Mouse (Mus musculus) kidney, embryonic 14.5 days (tissue): Measurements from ENCODE around the gene Plxna4. TPM values are rescaled to one million over a fixed set of nuclear protein-coding genes. Genes with fewer than 3 reads are reported as not detected.

Source experiments
- ATAC-seq: fragments of 200-750 bp; cut with Nextera tagmentation; 2 replicates; pipeline ENCODE4 v1.8.0; 2017; ENCODE audit warnings: moderate number of reproducible peaks, mild to moderate bottlenecking, moderate TSS enrichment, moderate library complexity; ENCODE audit not compliant: low FRiP score, low TSS enrichment
- H3K27ac ChIP-seq: fragments of 300-500 bp; sonication (generic); 2 replicates; pipeline ENCODE4 v1.5.1; 2014; ENCODE audit warnings: low read depth, mild to moderate bottlenecking, low read length, moderate library complexity, mixed read lengths
- H3K27me3 ChIP-seq: fragments of 300-500 bp; sonication (generic); 2 replicates; pipeline ENCODE4 v1.6.1; 2014; ENCODE audit warnings: mild to moderate bottlenecking, low read length; ENCODE audit not compliant: control insufficient read depth, insufficient read depth
- H3K36me3 ChIP-seq: fragments of 300-500 bp; sonication (generic); 2 replicates; pipeline ENCODE4 v1.6.1; 2014; ENCODE audit warnings: low read length, mixed read lengths; ENCODE audit not compliant: control insufficient read depth, insufficient read depth
- H3K4me1 ChIP-seq: fragments of 300-500 bp; sonication (generic); 2 replicates; pipeline ENCODE4 v1.6.1; 2014; ENCODE audit warnings: low read length, mixed read lengths; ENCODE audit not compliant: control insufficient read depth, insufficient read depth
- H3K4me2 ChIP-seq: fragments of 300-500 bp; sonication (generic); replicated peaks from 2 replicates; pipeline ENCODE4 v1.6.1; 2014; ENCODE audit warnings: low read depth, mild to moderate bottlenecking, low read length
- H3K4me3 ChIP-seq: fragments of 300-500 bp; sonication (generic); 2 replicates; pipeline ENCODE4 v1.5.1; 2014; ENCODE audit warnings: mild to moderate bottlenecking, low read length
- H3K9ac ChIP-seq: fragments of 300-500 bp; sonication (generic); 2 replicates; pipeline ENCODE4 v1.6.1; 2014; ENCODE audit warnings: low read depth, mild to moderate bottlenecking, low read length, moderate library complexity
- H3K9me3 ChIP-seq: fragments of 300-500 bp; sonication (generic); 2 replicates; pipeline ENCODE4 v1.6.1; 2016; ENCODE audit warnings: low read length; ENCODE audit not compliant: control insufficient read depth
- WGBS: fragments of 180-500 bp; shearing (Covaris S2); extraction: QIAGEN DNeasy Blood & Tissue Kit; methylation state at CpG from one replicate; pipeline ENCODE4 v1.1.7; 2014; 5-methylcytosine and 5-hydroxymethylcytosine counted together
- polyA plus RNA-seq: library from polyadenylated mRNA; unstranded; fragments of >200 nt; fragmentation: Nextera tagmentation; extraction: Ambion mirVana; gene quantifications from 2 replicates; pipeline ENCODE4 v1.2.1, GENCODE M21; 2014

Plxna4 gene
- polyA plus RNA-seq, 1 experiment from 2014 or later, result 1.2 TPM

DNA sequence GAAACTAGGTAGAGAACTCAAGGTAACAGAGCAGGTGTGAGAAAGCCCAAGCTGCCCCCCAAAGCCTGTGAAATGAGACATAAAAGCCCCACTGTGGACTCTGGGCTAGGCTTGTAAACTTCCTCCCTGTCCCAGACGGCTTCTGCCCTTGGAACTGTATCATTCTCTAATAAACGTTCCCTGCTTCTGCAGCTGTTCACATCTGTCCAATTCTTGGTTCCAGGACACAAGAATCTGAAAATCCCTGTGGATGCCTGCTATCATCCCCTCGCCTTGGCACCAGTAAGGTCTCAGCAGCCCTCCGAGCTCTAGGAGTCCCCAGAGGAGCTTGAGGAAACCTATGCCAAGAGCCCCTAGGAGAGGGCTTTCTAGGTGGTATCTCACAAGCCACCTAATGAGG, 383.7 kb downstream of the Plxna4 start:
- ATAC-seq, result no peak
- H3K36me3 ChIP-seq, result no peaks in the 10 kb centered on the region
- H3K27me3 ChIP-seq, result no peaks in the 10 kb centered on the region
- WGBS, result 71% methylated on average over 4 of the region's 4 CpGs
- H3K4me3 ChIP-seq, result no peak overlapping the region
- no peaks in the 10 kb centered on the region for H3K9me3 ChIP-seq
- H3K9ac ChIP-seq, result no peak overlapping the region
- no peak overlapping the region for H3K27ac ChIP-seq
- H3K4me1 ChIP-seq, result no peaks in the 10 kb centered on the region
- no peak overlapping the region for H3K4me2 ChIP-seq

DNA sequence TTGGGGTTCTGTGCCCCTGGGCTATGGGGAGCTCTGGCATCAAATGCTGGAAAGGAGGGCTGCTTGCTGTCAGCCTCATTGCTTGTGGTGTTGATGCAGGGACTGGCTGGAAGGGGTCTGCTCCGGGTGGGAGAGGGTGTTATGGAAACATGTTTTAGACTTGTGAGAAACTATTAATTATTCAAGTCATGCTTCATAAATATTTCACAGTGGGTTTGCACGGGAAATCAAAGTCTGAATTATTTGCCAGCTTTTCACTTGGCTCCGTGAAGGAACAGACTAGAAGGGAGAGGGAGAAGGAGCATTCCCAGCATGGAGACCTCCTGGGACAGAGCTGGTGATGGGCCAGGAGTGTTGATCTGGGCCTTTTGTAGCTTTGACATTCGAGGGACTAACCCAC, 384.6 kb downstream of the Plxna4 start:
- ATAC-seq, result no peak
- Histone ChIP-seq H3K9ac (no peak overlapping the region), H3K4me3 (no peak overlapping the region), H3K36me3 (no peaks in the 10 kb centered on the region), H3K27ac (no peak overlapping the region), H3K27me3 (no peaks in the 10 kb centered on the region), H3K4me2 (no peak overlapping the region), H3K9me3 (no peaks in the 10 kb centered on the region), H3K4me1 (no peaks in the 10 kb centered on the region)
- WGBS, result 27% methylated on average over 4 of the region's 4 CpGs

DNA sequence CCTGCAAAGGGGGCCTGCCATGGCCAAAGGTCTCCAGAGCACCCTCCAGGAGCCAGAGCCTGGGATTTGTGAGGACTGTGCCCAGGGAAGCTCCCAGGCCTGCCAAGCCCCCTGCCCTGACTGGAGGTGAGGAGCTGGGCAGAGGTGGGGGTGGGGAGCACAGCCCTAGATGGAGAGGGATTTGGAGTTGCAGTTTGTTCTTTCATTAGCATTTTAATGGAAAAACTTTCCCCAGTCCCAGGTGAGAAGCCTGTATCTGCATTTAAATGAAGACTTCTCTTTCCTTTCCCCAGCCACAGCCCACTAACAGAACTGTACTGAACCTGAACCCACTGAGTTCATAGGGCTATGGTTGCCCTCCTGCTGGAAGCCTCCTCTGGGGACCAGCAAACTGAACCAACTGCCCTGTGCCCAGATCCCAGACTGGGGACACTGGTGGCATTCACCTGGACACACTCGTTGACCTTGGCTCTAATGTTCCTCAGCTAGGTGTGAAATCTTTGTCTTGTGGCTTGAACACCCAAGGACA, 385.3 kb downstream of the Plxna4 start:
- H3K4me3 ChIP-seq, result no peak overlapping the region
- H3K4me2 ChIP-seq, result no peak overlapping the region
- no peak for ATAC-seq
- H3K27ac ChIP-seq, result no peak overlapping the region
- H3K27me3 ChIP-seq, result no peaks in the 10 kb centered on the region
- H3K4me1 ChIP-seq, result no peaks in the 10 kb centered on the region
- H3K9ac ChIP-seq, result no peak overlapping the region
- 71% methylated on average over 1 of the region's 1 CpGs for WGBS
- no peaks in the 10 kb centered on the region for H3K9me3 ChIP-seq
- H3K36me3 ChIP-seq, result no peaks in the 10 kb centered on the region

DNA sequence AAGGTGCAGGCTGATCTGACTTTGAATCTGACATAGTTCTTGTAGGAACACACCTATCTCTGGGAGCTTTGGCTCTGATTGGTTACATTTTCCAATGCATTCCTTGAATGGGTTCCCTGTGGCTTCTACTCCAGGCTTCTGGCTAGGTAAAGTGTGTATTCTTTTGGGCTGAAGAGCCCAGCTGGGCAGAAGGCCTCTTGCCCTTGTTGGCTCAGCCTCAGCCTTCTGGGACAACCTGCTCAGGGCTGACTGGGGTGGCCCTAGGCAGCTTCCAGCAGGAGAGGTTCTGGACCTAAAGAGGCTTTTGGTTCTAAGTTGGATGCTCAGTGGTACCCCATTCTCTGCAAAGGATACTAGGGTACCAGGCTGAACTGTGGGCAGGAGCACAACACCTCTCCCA, 386.5 kb downstream of the Plxna4 start:
- no peaks in the 10 kb centered on the region for H3K36me3 ChIP-seq
- H3K9ac ChIP-seq, result no peak overlapping the region
- H3K4me1 ChIP-seq, result no peaks in the 10 kb centered on the region
- H3K9me3 ChIP-seq, result no peaks in the 10 kb centered on the region
- H3K27me3 ChIP-seq, result no peaks in the 10 kb centered on the region
- no peak overlapping the region for H3K27ac ChIP-seq
- H3K4me3 ChIP-seq, result no peak overlapping the region
- H3K4me2 ChIP-seq, result no peak overlapping the region
- no peak for ATAC-seq

DNA sequence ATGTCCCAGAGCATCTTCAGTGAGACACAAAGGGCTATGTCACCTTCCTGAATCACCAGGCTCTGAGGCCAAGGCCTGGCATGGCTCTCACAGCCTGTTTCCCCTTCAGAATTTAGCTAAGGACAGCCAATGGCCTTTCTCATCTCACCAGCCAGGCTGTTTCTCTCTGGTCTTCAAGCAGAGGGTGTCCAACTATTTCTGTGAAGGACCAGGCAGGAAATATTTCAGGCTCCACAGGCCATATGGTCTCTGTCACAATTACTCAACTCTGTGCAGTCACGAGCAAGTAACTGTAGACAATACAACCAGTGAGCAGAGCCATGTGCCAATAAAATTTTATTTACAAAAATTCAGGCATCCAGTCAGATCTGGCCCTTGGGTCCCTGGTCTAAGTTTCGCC, 388.4 kb downstream of the Plxna4 start:
- WGBS, result 64% methylated on average over 2 of the region's 2 CpGs
- Histone ChIP-seq H3K27ac (no peak overlapping the region), H3K4me2 (no peak overlapping the region), H3K9me3 (no peaks in the 10 kb centered on the region), H3K9ac (no peak overlapping the region), H3K4me1 (no peaks in the 10 kb centered on the region), H3K4me3 (no peak overlapping the region), H3K27me3 (no peaks in the 10 kb centered on the region), H3K36me3 (no peaks in the 10 kb centered on the region)
- no peak for ATAC-seq

DNA sequence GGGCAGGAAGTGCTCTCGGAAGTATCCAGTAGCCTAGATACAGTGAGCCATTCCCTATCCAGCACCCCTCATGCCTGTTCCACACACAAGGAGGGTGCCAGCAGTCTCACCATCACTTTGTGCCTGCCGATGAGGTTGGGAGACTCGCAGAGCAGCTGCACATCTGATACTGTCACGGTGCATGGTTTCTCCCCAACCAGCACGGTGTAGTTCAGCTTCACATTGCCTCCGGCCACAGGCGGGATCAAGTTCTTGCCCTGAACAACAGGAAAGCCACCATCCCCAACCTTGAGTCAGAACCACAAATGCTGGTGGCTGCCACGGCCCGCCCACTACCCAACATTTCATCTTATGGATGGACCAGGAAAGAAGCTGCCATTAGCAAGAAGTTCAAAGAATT, 391.1 kb downstream of the Plxna4 start:
- no peaks in the 10 kb centered on the region for H3K27me3 ChIP-seq
- no peaks in the 10 kb centered on the region for H3K9me3 ChIP-seq
- WGBS, result 49% methylated on average over 9 of the region's 9 CpGs

DNA sequence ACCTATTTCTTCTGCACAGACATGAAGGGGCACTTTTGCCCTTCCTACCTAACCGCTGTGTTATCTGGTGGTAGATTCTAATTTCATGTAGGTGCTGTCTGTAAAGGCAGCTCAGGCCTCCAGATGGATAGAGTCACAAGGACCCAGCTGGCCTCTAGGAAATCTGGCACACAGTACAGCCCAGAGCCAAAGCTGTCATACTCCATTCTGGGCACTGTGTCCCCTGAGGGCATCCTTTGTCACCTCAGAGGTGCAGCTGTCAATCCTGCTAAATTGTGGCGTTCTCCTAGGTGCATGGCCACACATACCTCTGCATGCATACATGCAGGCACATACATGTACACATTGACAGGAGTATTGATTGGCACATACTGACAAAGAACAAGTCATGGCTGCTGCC, 394.9 kb downstream of the Plxna4 start:
- no peak overlapping the region for H3K4me3 ChIP-seq
- H3K36me3 ChIP-seq, result no peaks in the 10 kb centered on the region
- WGBS, result 87% methylated on average over 2 of the region's 2 CpGs

More for the DNA sequence above, 391.1 kb downstream of the Plxna4 start:
- no peak overlapping the region for H3K4me2 ChIP-seq
- H3K4me1 ChIP-seq, result no peaks in the 10 kb centered on the region
- peak; percentile 68 for ATAC-seq
- no peak overlapping the region for H3K4me3 ChIP-seq
- H3K27ac ChIP-seq, result no peak overlapping the region
- H3K36me3 ChIP-seq, result no peaks in the 10 kb centered on the region
- H3K9ac ChIP-seq, result no peak overlapping the region

DNA sequence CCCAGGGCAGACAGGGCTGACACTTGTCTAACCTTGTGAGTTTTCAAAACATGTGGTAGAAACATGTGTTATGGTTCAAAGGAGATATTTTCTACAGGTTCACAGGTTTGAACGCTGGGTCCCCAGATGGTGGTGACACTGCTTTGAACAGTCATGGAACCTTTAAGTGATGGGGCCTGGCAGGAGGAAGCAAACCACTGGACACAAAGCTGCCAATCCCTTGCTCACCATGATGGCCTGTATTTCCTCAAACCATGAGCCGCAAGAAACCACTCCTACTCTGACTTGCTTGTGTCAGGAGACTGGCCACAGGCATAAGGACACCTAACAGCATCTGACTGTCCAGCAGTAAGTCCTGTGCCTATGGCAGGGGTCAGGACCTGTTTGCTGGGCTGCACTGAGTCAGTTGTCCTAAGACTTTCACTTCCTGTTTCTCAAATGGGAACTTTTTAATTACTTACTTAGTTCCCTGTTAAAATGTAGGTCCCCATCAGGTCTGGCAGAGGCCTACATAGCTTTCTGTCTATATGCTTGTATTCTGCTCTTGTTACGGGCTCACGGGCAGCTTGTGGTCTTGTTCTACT, 403.5 kb downstream of the Plxna4 start:
- no peaks in the 10 kb centered on the region for H3K27me3 ChIP-seq
- no peaks in the 10 kb centered on the region for H3K36me3 ChIP-seq
- 0 out of 2 replicates have a peak, but pooled peaks cover under 1% of the 10 kb centered on the region for H3K4me1 ChIP-seq
- no peak overlapping the region for H3K27ac ChIP-seq
- H3K9me3 ChIP-seq, result no peaks in the 10 kb centered on the region
- 88% methylated on average over 4 of the region's 4 CpGs for WGBS
- H3K4me2 ChIP-seq, result no peak overlapping the region
- no peak overlapping the region for H3K4me3 ChIP-seq
- ATAC-seq, result no peak
- H3K9ac ChIP-seq, result no peak overlapping the region

More for the DNA sequence above, 394.9 kb downstream of the Plxna4 start:
- no peak for ATAC-seq
- Histone ChIP-seq H3K9me3 (no peaks in the 10 kb centered on the region), H3K4me1 (no peaks in the 10 kb centered on the region), H3K27me3 (no peaks in the 10 kb centered on the region), H3K9ac (no peak overlapping the region), H3K4me2 (no peak overlapping the region), H3K27ac (no peak overlapping the region)

DNA sequence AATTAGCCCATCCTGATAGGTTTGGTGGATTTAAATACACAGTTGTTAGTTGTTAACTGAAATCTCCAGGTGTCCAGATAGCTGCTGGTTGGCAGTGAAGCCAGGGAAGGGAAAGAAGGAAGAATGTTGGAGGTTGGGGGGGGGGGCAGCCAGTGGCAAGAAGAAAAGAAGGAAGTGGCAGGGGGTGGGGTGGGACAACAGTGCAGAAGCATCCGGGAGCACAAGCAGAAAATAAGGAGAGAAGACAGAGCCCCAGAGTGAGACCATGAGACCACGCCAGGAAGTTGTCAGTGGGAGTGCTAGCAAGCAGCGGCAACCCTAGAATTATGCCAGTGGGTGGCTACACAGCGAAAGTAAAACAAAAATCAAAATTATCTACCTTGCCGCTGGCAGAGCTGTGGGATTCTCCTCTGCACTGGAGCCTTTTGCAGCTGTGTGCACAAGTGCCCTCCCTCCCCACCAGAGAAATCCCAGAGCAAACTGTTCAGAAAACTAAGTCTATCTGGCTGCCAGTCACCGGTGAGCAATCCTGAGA, 404.3 kb downstream of the Plxna4 start:
- H3K9me3 ChIP-seq, result no peaks in the 10 kb centered on the region
- no peak for ATAC-seq
- no peak overlapping the region for H3K9ac ChIP-seq
- H3K4me2 ChIP-seq, result no peak overlapping the region
- WGBS, result 71% methylated on average over 6 of the region's 6 CpGs
- no peaks in the 10 kb centered on the region for H3K36me3 ChIP-seq
- H3K4me1 ChIP-seq, result 0 out of 2 replicates have a peak, but pooled peaks cover 3% of the 10 kb centered on the region
- no peak overlapping the region for H3K4me3 ChIP-seq
- H3K27me3 ChIP-seq, result no peaks in the 10 kb centered on the region
- no peak overlapping the region for H3K27ac ChIP-seq
